Mouse (Mus musculus): Measurements from ENCODE around the gene Sec14l4. TPM values are rescaled to one million over a fixed set of nuclear protein-coding genes. Genes with fewer than 3 reads are reported as not detected.
"Not testable (repeated sequence)": the region's sequence is repeated elsewhere in the genome, so short reads cannot be mapped to it uniquely, and the experiment has no call there.

Sec14l4 gene
- total RNA-seq, 1 experiment from 2014 or later: not detected

DNA sequence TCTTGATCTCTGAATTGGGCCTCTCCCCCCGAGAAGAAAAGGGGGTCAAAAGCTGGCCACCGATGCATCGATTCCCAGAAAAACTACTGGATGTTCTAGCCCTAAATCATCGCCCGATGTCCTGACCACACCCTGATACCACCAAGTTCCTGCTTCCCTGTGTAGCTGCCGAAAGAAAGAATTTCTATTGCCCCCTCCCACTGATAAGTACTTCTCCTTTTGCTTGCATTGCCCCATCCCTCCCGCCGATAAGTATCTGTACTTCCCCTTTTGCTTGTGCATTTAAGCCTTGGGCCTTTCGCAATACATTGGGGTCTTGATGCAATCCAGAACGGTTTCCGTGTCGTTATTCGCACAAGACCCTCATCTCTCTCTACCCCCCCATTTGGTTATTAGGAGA lies 9.2 kb upstream of the Sec14l4 start:
- not testable (repeated sequence) for ATAC-seq (replicated peaks; ENCODE audit: insufficient number of reproducible peaks, low FRiP score, low TSS enrichment, poor library complexity, severe bottlenecking)

- ATAC-seq (replicated peaks; ENCODE audit: insufficient number of reproducible peaks, low FRiP score, low TSS enrichment, poor library complexity, severe bottlenecking): no peak
Measured at GRCm38 (mm10) chr11:4023321-4023720, 7.9 kb upstream of the Sec14l4 start.

DNA sequence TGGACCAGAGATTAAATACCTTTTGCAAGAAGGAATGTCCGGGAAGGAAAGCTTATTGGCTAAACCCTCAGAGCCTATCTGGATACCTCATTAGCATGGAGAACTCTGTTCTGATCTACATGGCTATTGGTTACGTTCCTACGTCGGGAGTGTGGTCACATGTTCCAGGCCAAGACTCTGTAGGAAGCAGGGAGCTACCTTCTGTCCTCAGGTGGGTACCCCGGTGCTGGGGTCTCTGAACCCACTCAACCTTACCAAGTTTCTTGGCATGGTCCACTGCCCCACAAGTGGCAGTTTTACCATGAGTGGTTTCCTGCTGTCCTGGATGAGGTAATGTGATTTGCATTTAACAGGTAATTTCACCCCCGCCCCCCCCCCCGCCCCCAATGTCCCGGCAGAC lies 4.2 kb upstream of the Sec14l4 start:
- no peak for ATAC-seq (replicated peaks; ENCODE audit: insufficient number of reproducible peaks, low FRiP score, low TSS enrichment, poor library complexity, severe bottlenecking)

DNA sequence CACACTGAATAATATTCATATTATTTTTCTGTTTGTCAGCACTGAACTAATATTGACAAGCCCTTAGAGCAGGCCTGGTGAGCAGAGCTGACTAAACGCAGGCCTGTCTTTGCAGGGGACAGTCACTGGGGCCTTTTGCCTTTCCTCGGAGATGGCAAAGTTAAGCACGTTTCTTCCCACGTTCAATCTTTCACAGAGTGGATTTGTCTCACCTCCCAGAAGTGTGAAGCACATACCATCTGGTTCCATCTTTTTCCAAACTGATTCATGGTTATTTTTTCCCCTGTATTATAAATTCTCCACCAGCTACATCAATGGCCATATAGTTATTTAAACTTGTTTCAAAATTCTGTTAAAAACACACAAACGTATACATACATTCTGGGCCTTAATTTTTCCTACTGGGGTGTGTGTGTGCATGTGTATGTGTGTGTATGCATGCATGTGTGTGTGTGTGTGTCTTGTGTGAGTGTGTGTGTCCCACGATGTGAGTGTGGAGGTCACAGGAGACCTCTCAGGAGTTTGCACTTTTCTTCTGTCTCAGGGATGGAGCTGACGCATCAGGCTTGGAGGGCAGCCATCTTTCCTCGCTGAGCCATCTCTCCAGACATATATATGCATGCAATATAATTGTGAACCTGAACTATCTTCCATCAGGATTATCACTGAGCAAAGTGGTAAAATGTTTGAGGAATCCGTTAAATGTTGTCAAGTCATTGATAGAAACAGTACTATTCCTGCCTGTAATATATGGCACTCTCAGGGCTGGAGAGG lies 3.5 kb upstream of the Sec14l4 start:
- ATAC-seq (replicated peaks; ENCODE audit: insufficient number of reproducible peaks, low FRiP score, low TSS enrichment, poor library complexity, severe bottlenecking): no peak

DNA sequence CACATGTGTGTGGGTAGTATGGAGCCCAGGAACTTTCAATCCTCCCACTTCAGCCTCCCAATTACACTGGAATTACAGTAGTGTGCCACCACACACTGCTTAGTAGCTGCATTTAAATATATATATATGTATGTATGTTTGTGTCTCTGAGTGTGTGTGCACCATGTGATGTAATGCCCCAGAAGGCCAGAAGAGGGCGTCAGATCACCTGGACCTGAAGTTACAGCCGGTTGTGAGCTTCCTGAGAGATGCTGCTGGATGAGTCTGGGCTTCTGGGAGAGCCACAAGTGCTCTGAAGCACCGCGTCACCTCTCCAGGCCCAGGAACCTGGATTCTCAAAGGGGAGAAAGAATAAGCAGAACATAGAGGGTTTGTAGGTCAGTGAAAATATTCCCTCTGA lies 1.9 kb upstream of the Sec14l4 start:
- ATAC-seq (replicated peaks; ENCODE audit: insufficient number of reproducible peaks, low FRiP score, low TSS enrichment, poor library complexity, severe bottlenecking): no peak

GRCm38 (mm10) chr11:4031961-4032360 lies 699 bp downstream of the Sec14l4 start:
- no peak for ATAC-seq (replicated peaks; ENCODE audit: insufficient number of reproducible peaks, low FRiP score, low TSS enrichment, poor library complexity, severe bottlenecking)

- no peak for ATAC-seq (replicated peaks; ENCODE audit: insufficient number of reproducible peaks, low FRiP score, low TSS enrichment, poor library complexity, severe bottlenecking)
Measured at GRCm38 (mm10) chr11:4033471-4033870, 2.2 kb downstream of the Sec14l4 start.

DNA sequence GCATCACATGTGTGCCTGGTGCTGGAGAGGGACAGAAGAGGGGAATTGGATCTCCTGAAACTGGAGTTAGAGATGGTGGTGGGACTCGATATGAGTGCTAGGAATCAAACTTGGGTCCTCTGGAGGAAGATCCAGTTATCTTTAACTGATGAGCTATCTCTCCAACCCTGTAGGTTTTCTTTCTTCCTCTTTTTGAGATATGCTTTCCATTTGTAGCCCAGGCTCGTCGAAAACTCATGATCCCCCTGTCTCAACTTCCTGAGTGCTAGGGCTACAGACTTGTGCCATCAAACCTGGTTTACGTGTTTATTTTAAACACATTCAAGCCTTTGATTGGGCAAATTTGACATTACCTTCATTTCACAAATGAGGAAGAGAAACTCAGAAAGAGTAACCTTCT lies 2.9 kb downstream of the Sec14l4 start:
- ATAC-seq (replicated peaks; ENCODE audit: insufficient number of reproducible peaks, low FRiP score, low TSS enrichment, poor library complexity, severe bottlenecking): no peak

DNA sequence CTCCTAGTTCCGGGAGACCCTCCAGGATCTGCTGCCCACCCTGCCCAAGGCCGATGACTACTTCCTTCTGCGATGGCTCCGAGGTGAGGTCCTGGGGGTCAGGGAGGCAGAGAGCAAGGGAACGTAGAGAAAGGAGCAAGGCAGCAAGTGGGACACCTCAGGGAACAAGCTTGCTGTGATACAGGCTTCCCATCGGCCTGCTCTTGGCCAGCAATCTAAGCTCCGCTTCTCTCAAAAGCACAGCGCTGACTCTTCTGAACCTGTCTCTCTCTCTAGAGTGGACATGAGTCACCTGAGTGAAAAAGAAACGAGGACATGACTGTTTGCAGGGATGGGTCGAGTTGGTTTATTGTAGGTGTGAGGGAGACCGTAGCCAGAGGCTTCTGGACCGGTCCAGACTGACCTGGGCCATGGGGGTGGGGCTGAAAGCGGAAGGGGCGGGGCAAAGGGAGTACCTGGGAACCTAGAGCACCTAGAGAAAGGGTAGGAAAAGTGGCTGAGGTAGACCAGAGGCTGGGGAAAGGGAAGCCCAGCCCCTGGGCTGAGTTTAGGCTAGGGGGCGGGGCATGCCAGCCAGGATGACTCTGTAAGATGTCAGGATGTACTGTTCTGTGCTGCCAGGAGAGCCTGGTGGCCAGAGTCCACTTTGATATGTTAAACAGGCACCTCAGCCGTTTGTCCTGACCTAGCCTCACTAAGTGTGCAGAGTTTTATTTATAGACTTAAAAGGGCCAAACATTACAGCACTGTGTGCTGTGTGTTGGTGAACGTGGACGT lies 4.0 kb downstream of the Sec14l4 start:
- ATAC-seq (replicated peaks; ENCODE audit: insufficient number of reproducible peaks, low FRiP score, low TSS enrichment, poor library complexity, severe bottlenecking): no peak

DNA sequence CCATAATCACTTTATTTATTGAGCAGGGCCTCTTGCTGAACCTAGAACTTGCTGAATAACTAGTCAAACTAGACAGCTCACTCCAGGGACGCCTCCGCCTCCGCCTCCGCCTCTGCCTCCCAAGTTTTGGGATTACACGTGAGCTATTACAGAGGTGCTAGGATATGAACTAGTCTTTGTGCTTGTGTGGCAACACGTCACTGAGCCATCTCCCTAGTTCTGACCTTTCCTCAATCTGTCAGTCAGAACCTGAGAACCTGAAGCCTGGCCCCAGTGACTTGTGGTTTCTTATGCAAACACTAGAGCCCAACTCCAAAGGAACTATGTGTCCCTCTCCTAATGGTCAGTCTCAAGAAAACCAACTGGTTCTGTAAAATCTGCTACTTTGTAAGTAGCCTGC lies 4.7 kb downstream of the Sec14l4 start:
- no peak for ATAC-seq (replicated peaks; ENCODE audit: insufficient number of reproducible peaks, low FRiP score, low TSS enrichment, poor library complexity, severe bottlenecking)

GRCm38 (mm10) chr11:4036365-4037084 lies 5.3 kb downstream of the Sec14l4 start:
- no peak for ATAC-seq (replicated peaks; ENCODE audit: insufficient number of reproducible peaks, low FRiP score, low TSS enrichment, poor library complexity, severe bottlenecking)

GRCm38 (mm10) chr11:4039951-4040350 lies 8.7 kb downstream of the Sec14l4 start:
- no peak for ATAC-seq (replicated peaks; ENCODE audit: insufficient number of reproducible peaks, low FRiP score, low TSS enrichment, poor library complexity, severe bottlenecking)

DNA sequence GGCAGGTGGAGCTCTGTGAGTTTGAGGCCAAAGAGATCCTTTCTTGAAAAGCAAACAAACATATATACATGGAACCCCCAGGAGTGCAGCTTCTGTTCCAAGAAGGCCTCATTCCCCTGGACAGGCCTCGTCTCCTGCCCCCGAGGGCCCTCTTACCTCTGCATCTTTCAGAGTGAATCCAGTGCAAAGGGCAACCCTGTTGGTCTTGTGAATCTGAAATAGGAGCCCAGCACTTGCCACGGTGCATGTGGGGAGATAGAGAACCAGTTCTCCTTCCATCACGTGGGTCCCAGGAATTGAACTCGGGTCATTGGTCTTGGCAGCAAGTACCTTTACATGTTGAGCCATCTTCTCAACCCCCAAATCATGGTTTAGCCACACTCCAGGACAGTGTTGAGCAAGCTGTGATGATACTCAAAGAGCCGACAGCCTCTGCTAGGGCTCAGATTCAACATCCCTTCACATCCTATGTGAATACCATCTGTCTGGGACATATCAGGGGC lies 9.9 kb downstream of the Sec14l4 start:
- no peak for ATAC-seq (replicated peaks; ENCODE audit: insufficient number of reproducible peaks, low FRiP score, low TSS enrichment, poor library complexity, severe bottlenecking)

GRCm38 (mm10) chr11:4043081-4043480 lies 11.8 kb downstream of the Sec14l4 start:
- ATAC-seq (replicated peaks; ENCODE audit: insufficient number of reproducible peaks, low FRiP score, low TSS enrichment, poor library complexity, severe bottlenecking): no peak

- ATAC-seq (replicated peaks; ENCODE audit: insufficient number of reproducible peaks, low FRiP score, low TSS enrichment, poor library complexity, severe bottlenecking): no peak
Measured at GRCm38 (mm10) chr11:4046526-4046925, 15.3 kb downstream of the Sec14l4 start.

DNA sequence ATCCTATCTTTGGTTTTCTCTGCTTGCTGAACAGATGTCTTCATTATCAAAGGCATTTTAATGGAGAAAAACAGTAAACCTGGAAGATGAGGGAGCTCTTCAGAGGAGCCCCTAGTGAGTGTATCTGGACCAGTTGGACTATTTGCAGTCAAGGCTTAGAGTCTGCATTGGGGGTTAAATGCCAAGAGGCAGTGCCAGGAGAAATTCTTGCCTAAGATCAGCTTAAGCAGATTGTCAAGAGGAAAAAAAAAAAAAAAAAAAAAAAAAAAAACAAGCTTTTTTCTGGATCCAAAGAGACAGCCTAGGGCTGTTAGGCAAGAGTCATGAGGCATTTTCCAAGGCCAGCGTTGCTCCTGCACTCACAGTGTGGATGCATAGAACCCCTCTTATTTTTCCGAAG lies 16.5 kb downstream of the Sec14l4 start:
- ATAC-seq (replicated peaks; ENCODE audit: insufficient number of reproducible peaks, low FRiP score, low TSS enrichment, poor library complexity, severe bottlenecking): no peak

- ATAC-seq (replicated peaks; ENCODE audit: insufficient number of reproducible peaks, low FRiP score, low TSS enrichment, poor library complexity, severe bottlenecking): no peak
Measured at GRCm38 (mm10) chr11:4048438-4048837, 17.2 kb downstream of the Sec14l4 start.

- ATAC-seq (replicated peaks; ENCODE audit: insufficient number of reproducible peaks, low FRiP score, low TSS enrichment, poor library complexity, severe bottlenecking): peak; percentile 61; the same call in 1 of the 2 replicates
Measured at GRCm38 (mm10) chr11:4053586-4053985, 22.3 kb downstream of the Sec14l4 start.

- no peak for ATAC-seq (replicated peaks; ENCODE audit: insufficient number of reproducible peaks, low FRiP score, low TSS enrichment, poor library complexity, severe bottlenecking)
Measured at GRCm38 (mm10) chr11:4060866-4061575, 29.8 kb downstream of the Sec14l4 start.

Data from monocyte, adult 5-6 weeks (primary cell).